Mouse (Mus musculus): ENCODE measurements around the gene Mbtps1. TPM values are rescaled to one million over a fixed set of nuclear protein-coding genes. Genes with fewer than 3 reads are reported as not detected.

Gene Mbtps1
- total and polyA plus RNA-seq, 3 experiments, result 32.6 to 36.6 (median 35.4) TPM

DNA sequence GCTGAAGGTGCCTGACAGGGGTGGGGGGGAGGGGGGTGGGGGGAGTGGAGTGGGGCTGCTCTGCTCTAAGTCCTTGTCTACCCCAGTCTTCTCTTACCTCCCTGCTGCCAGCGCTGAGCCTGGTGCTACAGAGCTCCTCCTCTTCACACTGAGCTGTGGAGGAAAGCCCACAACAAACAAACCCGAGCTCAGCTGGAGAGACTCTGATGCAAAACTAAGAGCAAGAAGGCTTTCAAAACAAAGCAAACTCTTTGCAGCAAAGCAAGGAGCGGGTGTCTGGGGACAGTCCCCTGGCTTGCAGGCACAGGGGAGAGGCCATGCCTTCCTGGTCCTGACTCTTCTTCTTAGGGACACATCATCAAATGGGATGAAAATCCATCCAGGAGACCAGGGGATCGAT lies 11.3 kb upstream of the Mbtps1 start:
- no peak for DNase-seq
- H3K4me1 ChIP-seq (ENCODE audit: control insufficient read depth, insufficient read depth, low read length), result no peaks in the 10 kb centered on the region
- no peaks in the 10 kb centered on the region for H3K27me3 ChIP-seq (ENCODE audit: control insufficient read depth, insufficient read depth, low read length)
- peaks cover 12% of the 10 kb centered on the region; the same call in 1 of the 2 replicates for H3K79me2 ChIP-seq (replicated peaks; ENCODE audit: control insufficient read depth, insufficient read depth, low read length)
- intact Hi-C loops (cut with DNase I), result no loop called here
- H3K27ac ChIP-seq, result no peak overlapping the region
- no peaks in the 10 kb centered on the region for H3K36me3 ChIP-seq (ENCODE audit: control insufficient read depth, insufficient read depth, low read length)
- H3K9ac ChIP-seq (ENCODE audit: low read depth, low read length), result no peak overlapping the region
- WGBS, result 71% methylated on average over 4 of the region's 4 CpGs
- no peak overlapping the region for H3K4me3 ChIP-seq
- TF ChIP-seq EP300 (IDR thresholded peaks at IDR 0.05; ENCODE audit: insufficient read depth, low read depth, low read length) (no peak), POLR2A (IDR thresholded peaks at IDR 0.05; ENCODE audit: insufficient read depth, low read depth, low read length) (no peak), CTCF (IDR thresholded peaks at IDR 0.05) (no peak)

DNA sequence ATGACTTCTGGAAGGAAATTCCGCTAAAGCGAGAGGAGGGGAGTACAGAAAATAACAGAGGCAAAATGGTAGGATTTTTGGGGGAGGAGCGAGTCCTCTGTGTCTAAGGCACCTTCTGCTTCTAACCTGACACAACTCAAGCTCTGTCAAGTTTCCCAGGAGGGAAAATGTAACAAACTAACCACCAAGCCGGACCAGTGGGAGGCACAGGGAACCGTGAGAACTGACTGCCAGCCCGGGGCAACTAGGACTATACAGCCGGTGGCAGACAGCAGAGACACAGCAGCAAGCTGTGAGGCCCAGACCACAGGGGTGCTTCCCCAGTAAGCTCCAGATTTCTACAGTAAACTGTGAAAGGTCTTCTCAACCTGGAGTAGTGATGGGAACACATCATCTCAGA lies 10.4 kb upstream of the Mbtps1 start:
- intact Hi-C loops (cut with DNase I), result no loop called here
- H3K4me1 ChIP-seq (ENCODE audit: control insufficient read depth, insufficient read depth, low read length), result no peaks in the 10 kb centered on the region

GRCm38 (mm10) chr8:119568251-119568650 lies 9.7 kb upstream of the Mbtps1 start:
- no peaks in the 10 kb centered on the region for H3K27me3 ChIP-seq (ENCODE audit: control insufficient read depth, insufficient read depth, low read length)
- no peaks in the 10 kb centered on the region for H3K4me1 ChIP-seq (ENCODE audit: control insufficient read depth, insufficient read depth, low read length)
- no peak overlapping the region for H3K27ac ChIP-seq
- no peak for DNase-seq
- 84% methylated on average over 9 of the region's 9 CpGs for WGBS
- H3K4me3 ChIP-seq, result no peak overlapping the region
- H3K36me3 ChIP-seq (ENCODE audit: control insufficient read depth, insufficient read depth, low read length), result no peaks in the 10 kb centered on the region
- H3K79me2 ChIP-seq (replicated peaks; ENCODE audit: control insufficient read depth, insufficient read depth, low read length), result peaks cover 10% of the 10 kb centered on the region; the same call in 1 of the 2 replicates
- intact Hi-C loops (cut with DNase I), result no loop called here
- H3K9ac ChIP-seq (ENCODE audit: low read depth, low read length), result no peak overlapping the region
- TF ChIP-seq CTCF (IDR thresholded peaks at IDR 0.05) (no peak), POLR2A (IDR thresholded peaks at IDR 0.05; ENCODE audit: insufficient read depth, low read depth, low read length) (no peak), EP300 (IDR thresholded peaks at IDR 0.05; ENCODE audit: insufficient read depth, low read depth, low read length) (no peak)

More for the DNA sequence above, 10.4 kb upstream of the Mbtps1 start:
- peaks cover 10% of the 10 kb centered on the region; the same call in 1 of the 2 replicates for H3K79me2 ChIP-seq (replicated peaks; ENCODE audit: control insufficient read depth, insufficient read depth, low read length)
- H3K27ac ChIP-seq, result no peak overlapping the region
- no peaks in the 10 kb centered on the region for H3K27me3 ChIP-seq (ENCODE audit: control insufficient read depth, insufficient read depth, low read length)
- DNase-seq, result no peak
- TF ChIP-seq EP300 (IDR thresholded peaks at IDR 0.05; ENCODE audit: insufficient read depth, low read depth, low read length) (no peak), CTCF (IDR thresholded peaks at IDR 0.05) (no peak)
- WGBS, result 73% methylated on average over 7 of the region's 7 CpGs
- H3K4me3 ChIP-seq, result no peak overlapping the region
- no peaks in the 10 kb centered on the region for H3K36me3 ChIP-seq (ENCODE audit: control insufficient read depth, insufficient read depth, low read length)
- no peak overlapping the region for H3K9ac ChIP-seq (ENCODE audit: low read depth, low read length)

GRCm38 (mm10) chr8:119566367-119566766 lies 7.8 kb upstream of the Mbtps1 start:
- H3K4me3 ChIP-seq, result no peak overlapping the region
- H3K4me1 ChIP-seq (ENCODE audit: control insufficient read depth, insufficient read depth, low read length), result no peaks in the 10 kb centered on the region
- TF ChIP-seq CTCF (IDR thresholded peaks at IDR 0.05), result no peak
- no peak for TF ChIP-seq EP300 (IDR thresholded peaks at IDR 0.05; ENCODE audit: insufficient read depth, low read depth, low read length)
- TF ChIP-seq POLR2A (IDR thresholded peaks at IDR 0.05; ENCODE audit: insufficient read depth, low read depth, low read length), result no peak
- WGBS, result 67% methylated on average over 11 of the region's 11 CpGs
- no peaks in the 10 kb centered on the region for H3K36me3 ChIP-seq (ENCODE audit: control insufficient read depth, insufficient read depth, low read length)
- H3K27ac ChIP-seq, result no peak overlapping the region
- no peak overlapping the region for H3K9ac ChIP-seq (ENCODE audit: low read depth, low read length)
- no peak for DNase-seq
- no peaks in the 10 kb centered on the region for H3K27me3 ChIP-seq (ENCODE audit: control insufficient read depth, insufficient read depth, low read length)
- H3K79me2 ChIP-seq (replicated peaks; ENCODE audit: control insufficient read depth, insufficient read depth, low read length), result peaks cover 6% of the 10 kb centered on the region; the same call in 1 of the 2 replicates
- intact Hi-C loops (cut with DNase I), result no loop called here

- Histone ChIP-seq H3K9ac (ENCODE audit: low read depth, low read length) (no peak overlapping the region), H3K27ac (no peak overlapping the region), H3K4me3 (no peak overlapping the region), H3K36me3 (ENCODE audit: control insufficient read depth, insufficient read depth, low read length) (no peaks in the 10 kb centered on the region), H3K27me3 (ENCODE audit: control insufficient read depth, insufficient read depth, low read length) (no peaks in the 10 kb centered on the region), H3K79me2 (replicated peaks; ENCODE audit: control insufficient read depth, insufficient read depth, low read length) (no peaks in the 10 kb centered on the region), H3K4me1 (ENCODE audit: control insufficient read depth, insufficient read depth, low read length) (peaks cover 3% of the 10 kb centered on the region)
- intact Hi-C loops (cut with DNase I), result no loop called here
- WGBS, result 92% methylated on average over 14 of the region's 14 CpGs
- peak in 1 of 2 experiments; percentile 10 for DNase-seq
- TF ChIP-seq CTCF (IDR thresholded peaks at IDR 0.05) (no peak), EP300 (IDR thresholded peaks at IDR 0.05; ENCODE audit: insufficient read depth, low read depth, low read length) (no peak), POLR2A (IDR thresholded peaks at IDR 0.05; ENCODE audit: insufficient read depth, low read depth, low read length) (no peak)
Observed at GRCm38 (mm10) chr8:119563849-119564251, 5.3 kb upstream of the Mbtps1 start.

DNA sequence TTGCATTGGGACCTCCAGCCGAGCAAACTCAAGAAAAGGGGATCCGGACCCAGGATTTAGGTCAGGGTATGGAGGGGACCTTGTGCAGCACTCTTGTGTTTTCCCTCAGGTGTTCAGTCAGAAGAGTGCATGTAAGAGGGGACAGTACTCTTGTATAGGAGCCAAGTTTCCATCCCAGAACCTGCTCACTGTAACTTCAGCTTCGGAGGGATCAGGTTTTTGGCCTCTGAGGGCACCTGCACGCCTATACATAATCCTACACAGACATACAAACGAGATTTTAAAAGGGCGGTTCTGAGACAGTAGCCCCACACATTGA lies 826 bp upstream of the Mbtps1 start:
- no peak for TF ChIP-seq CTCF (IDR thresholded peaks at IDR 0.05)
- no peak for TF ChIP-seq POLR2A (IDR thresholded peaks at IDR 0.05; ENCODE audit: insufficient read depth, low read depth, low read length)
- TF ChIP-seq EP300 (IDR thresholded peaks at IDR 0.05; ENCODE audit: insufficient read depth, low read depth, low read length), result no peak
- Histone ChIP-seq H3K27ac (peak overlapping the region; percentile 99; the same call in 1 of the 2 replicates), H3K9ac (ENCODE audit: low read depth, low read length) (no peak overlapping the region; the same call in 1 of the 2 replicates), H3K4me1 (ENCODE audit: control insufficient read depth, insufficient read depth, low read length) (peaks cover 9% of the 10 kb centered on the region), H3K36me3 (ENCODE audit: control insufficient read depth, insufficient read depth, low read length) (peaks cover 2% of the 10 kb centered on the region), H3K79me2 (replicated peaks; ENCODE audit: control insufficient read depth, insufficient read depth, low read length) (0 out of 2 replicates have a peak, but pooled peaks cover 2% of the 10 kb centered on the region), H3K27me3 (ENCODE audit: control insufficient read depth, insufficient read depth, low read length) (no peaks in the 10 kb centered on the region), H3K4me3 (no peak overlapping the region)
- 90% methylated on average over 6 of the region's 6 CpGs for WGBS
- intact Hi-C loops (cut with DNase I), result no loop called here
- DNase-seq, result no peak

All from heart, adult 2 months (tissue).